Mouse (Mus musculus) heart, adult 8-10 months (tissue): ENCODE results near the gene Daam1. TPM values are rescaled to one million over a fixed set of nuclear protein-coding genes. Genes with fewer than 3 reads are reported as not detected.

Source experiments
- DNase-seq: peaks from one replicate; pipeline ENCODE4 v3.0.0; 2022; ENCODE audit warnings: low spot score
- total RNA-seq, 4 experiments: library from RNA; stranded (reverse); gene quantifications; 2 replicates each; pipeline ENCODE4 v1.2.4; 2022

Gene Daam1
- total RNA-seq, 4 experiments from 2014 or later = 63.9 to 82.9 (median 76.6) TPM

GRCm38 (mm10) chr12:71969941-71970629 is 139.2 kb downstream of the Daam1 start:
- no peak for DNase-seq

GRCm38 (mm10) chr12:71970791-71971654 is 140.1 kb downstream of the Daam1 start:
- DNase-seq = peak; percentile 71

GRCm38 (mm10) chr12:71972126-71972525 is 141.2 kb downstream of the Daam1 start:
- no peak for DNase-seq

GRCm38 (mm10) chr12:71972619-71973266 is 141.9 kb downstream of the Daam1 start:
- DNase-seq = peak; percentile 61

GRCm38 (mm10) chr12:71973577-71973976 is 142.7 kb downstream of the Daam1 start:
- DNase-seq = no peak

GRCm38 (mm10) chr12:71975626-71976025 is 144.7 kb downstream of the Daam1 start:
- DNase-seq = no peak

GRCm38 (mm10) chr12:71976361-71976960 is 145.6 kb downstream of the Daam1 start:
- DNase-seq = no peak

GRCm38 (mm10) chr12:71977364-71977763 is 146.5 kb downstream of the Daam1 start:
- no peak for DNase-seq

- DNase-seq = peak; percentile 72
These were observed 147.9 kb downstream of the Daam1 start for GRCm38 (mm10) chr12:71978513-71979352.

GRCm38 (mm10) chr12:71980166-71980565 is 149.3 kb downstream of the Daam1 start:
- peak; percentile 79 for DNase-seq

GRCm38 (mm10) chr12:71980746-71981145 is 149.9 kb downstream of the Daam1 start:
- DNase-seq = no peak

GRCm38 (mm10) chr12:71981250-71981649 is 150.4 kb downstream of the Daam1 start:
- peak; percentile 64 for DNase-seq

- no peak for DNase-seq
These were observed 150.9 kb downstream of the Daam1 start for GRCm38 (mm10) chr12:71981791-71982190.

GRCm38 (mm10) chr12:71983102-71983715 is 152.3 kb downstream of the Daam1 start:
- DNase-seq = no peak

- DNase-seq = no peak
These were observed 156.3 kb downstream of the Daam1 start for GRCm38 (mm10) chr12:71987161-71987560.

- DNase-seq = no peak
These were observed 157.0 kb downstream of the Daam1 start for GRCm38 (mm10) chr12:71987885-71988284.

GRCm38 (mm10) chr12:71989596-71989995 is 158.7 kb downstream of the Daam1 start:
- no peak for DNase-seq

- DNase-seq = no peak
These were observed 161.8 kb downstream of the Daam1 start for GRCm38 (mm10) chr12:71992599-71993210.

GRCm38 (mm10) chr12:71995831-71996230 is 165.0 kb downstream of the Daam1 start:
- no peak for DNase-seq

GRCm38 (mm10) chr12:71996920-71997319 is 166.0 kb downstream of the Daam1 start:
- no peak for DNase-seq
